Mouse (Mus musculus): ENCODE measurements around the gene Abhd11. TPM values are rescaled to one million over a fixed set of nuclear protein-coding genes. Genes with fewer than 3 reads are reported as not detected.

Abhd11 gene
- polyA plus RNA-seq, 1 experiment from 2014 or later = 42.7 TPM

GRCm38 (mm10) chr5:134967164-134967944 is 41.6 kb upstream of the Abhd11 start:
- no peak overlapping the region for H3K27ac ChIP-seq (replicated peaks; ENCODE audit: low read depth, low read length)
- no peak overlapping the region for H3K4me2 ChIP-seq (ENCODE audit: low read depth, low read length)
- no peak overlapping the region for H3K9ac ChIP-seq (replicated peaks; ENCODE audit: low read length)
- no peaks in the 10 kb centered on the region for H3K36me3 ChIP-seq (replicated peaks; ENCODE audit: control insufficient read depth, insufficient read depth, low read depth, low read length)
- ATAC-seq (replicated peaks; ENCODE audit: insufficient number of reproducible peaks, low FRiP score, low TSS enrichment, low read depth) (no peak), DNase-seq (ENCODE audit: low spot score) (no peak)
- no peaks in the 10 kb centered on the region for H3K27me3 ChIP-seq (ENCODE audit: control insufficient read depth, insufficient read depth, low read length)
- H3K4me3 ChIP-seq (ENCODE audit: low read depth, low read length) = no peak overlapping the region
- H3K9me3 ChIP-seq (replicated peaks; ENCODE audit: control insufficient read depth, low read length) = no peaks in the 10 kb centered on the region
- H3K4me1 ChIP-seq (ENCODE audit: control insufficient read depth, insufficient read depth, low read length) = no peaks in the 10 kb centered on the region; the same call in 1 of the 2 replicates
- 60% methylated on average over 20 of the region's 20 CpGs for WGBS

GRCm38 (mm10) chr5:134970671-134971070 is 38.3 kb upstream of the Abhd11 start:
- 70% methylated on average over 8 of the region's 8 CpGs for WGBS
- no peak for DNase-seq (ENCODE audit: low spot score)
- Histone ChIP-seq H3K4me1 (ENCODE audit: control insufficient read depth, insufficient read depth, low read length) (no peaks in the 10 kb centered on the region; the same call in 1 of the 2 replicates), H3K4me2 (ENCODE audit: low read depth, low read length) (no peak overlapping the region), H3K27ac (replicated peaks; ENCODE audit: low read depth, low read length) (no peak overlapping the region), H3K27me3 (ENCODE audit: control insufficient read depth, insufficient read depth, low read length) (no peaks in the 10 kb centered on the region), H3K4me3 (ENCODE audit: low read depth, low read length) (no peak overlapping the region), H3K36me3 (replicated peaks; ENCODE audit: control insufficient read depth, insufficient read depth, low read depth, low read length) (no peaks in the 10 kb centered on the region), H3K9ac (replicated peaks; ENCODE audit: low read length) (no peak overlapping the region), H3K9me3 (replicated peaks; ENCODE audit: control insufficient read depth, low read length) (no peaks in the 10 kb centered on the region)
- ATAC-seq (replicated peaks; ENCODE audit: insufficient number of reproducible peaks, low FRiP score, low TSS enrichment, low read depth) = no peak

- Histone ChIP-seq H3K9me3 (replicated peaks; ENCODE audit: control insufficient read depth, low read length) (no peaks in the 10 kb centered on the region), H3K9ac (replicated peaks; ENCODE audit: low read length) (no peak overlapping the region), H3K27me3 (ENCODE audit: control insufficient read depth, insufficient read depth, low read length) (no peaks in the 10 kb centered on the region), H3K4me3 (ENCODE audit: low read depth, low read length) (no peak overlapping the region), H3K36me3 (replicated peaks; ENCODE audit: control insufficient read depth, insufficient read depth, low read depth, low read length) (no peaks in the 10 kb centered on the region), H3K4me2 (ENCODE audit: low read depth, low read length) (no peak overlapping the region), H3K27ac (replicated peaks; ENCODE audit: low read depth, low read length) (no peak overlapping the region), H3K4me1 (ENCODE audit: control insufficient read depth, insufficient read depth, low read length) (no peaks in the 10 kb centered on the region)
- ATAC-seq (replicated peaks; ENCODE audit: insufficient number of reproducible peaks, low FRiP score, low TSS enrichment, low read depth) = no peak
- DNase-seq (ENCODE audit: low spot score) = no peak
These were observed 35.9 kb upstream of the Abhd11 start for GRCm38 (mm10) chr5:134973081-134973480.

GRCm38 (mm10) chr5:134973526-134973925 is 35.4 kb upstream of the Abhd11 start:
- Histone ChIP-seq H3K27ac (replicated peaks; ENCODE audit: low read depth, low read length) (no peak overlapping the region), H3K36me3 (replicated peaks; ENCODE audit: control insufficient read depth, insufficient read depth, low read depth, low read length) (no peaks in the 10 kb centered on the region), H3K4me2 (ENCODE audit: low read depth, low read length) (no peak overlapping the region), H3K9ac (replicated peaks; ENCODE audit: low read length) (no peak overlapping the region), H3K9me3 (replicated peaks; ENCODE audit: control insufficient read depth, low read length) (no peaks in the 10 kb centered on the region), H3K4me3 (ENCODE audit: low read depth, low read length) (no peak overlapping the region), H3K4me1 (ENCODE audit: control insufficient read depth, insufficient read depth, low read length) (no peaks in the 10 kb centered on the region), H3K27me3 (ENCODE audit: control insufficient read depth, insufficient read depth, low read length) (no peaks in the 10 kb centered on the region)
- DNase-seq (ENCODE audit: low spot score) (no peak), ATAC-seq (replicated peaks; ENCODE audit: insufficient number of reproducible peaks, low FRiP score, low TSS enrichment, low read depth) (no peak)
- 83% methylated on average over 7 of the region's 7 CpGs for WGBS

- H3K4me2 ChIP-seq (ENCODE audit: low read depth, low read length) = no peak overlapping the region
- H3K27me3 ChIP-seq (ENCODE audit: control insufficient read depth, insufficient read depth, low read length) = no peaks in the 10 kb centered on the region
- H3K9ac ChIP-seq (replicated peaks; ENCODE audit: low read length) = no peak overlapping the region
- DNase-seq (ENCODE audit: low spot score) = no peak
- H3K9me3 ChIP-seq (replicated peaks; ENCODE audit: control insufficient read depth, low read length) = no peaks in the 10 kb centered on the region
- 61% methylated on average over 7 of the region's 7 CpGs for WGBS
- no peaks in the 10 kb centered on the region for H3K4me1 ChIP-seq (ENCODE audit: control insufficient read depth, insufficient read depth, low read length)
- no peaks in the 10 kb centered on the region for H3K36me3 ChIP-seq (replicated peaks; ENCODE audit: control insufficient read depth, insufficient read depth, low read depth, low read length)
- no peak for ATAC-seq (replicated peaks; ENCODE audit: insufficient number of reproducible peaks, low FRiP score, low TSS enrichment, low read depth)
- H3K27ac ChIP-seq (replicated peaks; ENCODE audit: low read depth, low read length) = no peak overlapping the region
- H3K4me3 ChIP-seq (ENCODE audit: low read depth, low read length) = no peak overlapping the region
These were observed 34.7 kb upstream of the Abhd11 start for GRCm38 (mm10) chr5:134974294-134974693.

- Histone ChIP-seq H3K27me3 (ENCODE audit: control insufficient read depth, insufficient read depth, low read length) (no peaks in the 10 kb centered on the region), H3K36me3 (replicated peaks; ENCODE audit: control insufficient read depth, insufficient read depth, low read depth, low read length) (no peaks in the 10 kb centered on the region), H3K27ac (replicated peaks; ENCODE audit: low read depth, low read length) (no peak overlapping the region), H3K9me3 (replicated peaks; ENCODE audit: control insufficient read depth, low read length) (no peaks in the 10 kb centered on the region), H3K9ac (replicated peaks; ENCODE audit: low read length) (no peak overlapping the region), H3K4me3 (ENCODE audit: low read depth, low read length) (no peak overlapping the region), H3K4me2 (ENCODE audit: low read depth, low read length) (no peak overlapping the region), H3K4me1 (ENCODE audit: control insufficient read depth, insufficient read depth, low read length) (no peaks in the 10 kb centered on the region)
- ATAC-seq (replicated peaks; ENCODE audit: insufficient number of reproducible peaks, low FRiP score, low TSS enrichment, low read depth) (no peak), DNase-seq (ENCODE audit: low spot score) (no peak)
- 67% methylated on average over 2 of the region's 2 CpGs for WGBS
These were observed 34.0 kb upstream of the Abhd11 start for GRCm38 (mm10) chr5:134974921-134975320.

- ATAC-seq (replicated peaks; ENCODE audit: insufficient number of reproducible peaks, low FRiP score, low TSS enrichment, low read depth) (no peak), DNase-seq (ENCODE audit: low spot score) (no peak)
- Histone ChIP-seq H3K27ac (replicated peaks; ENCODE audit: low read depth, low read length) (no peak overlapping the region), H3K4me3 (ENCODE audit: low read depth, low read length) (no peak overlapping the region), H3K4me2 (ENCODE audit: low read depth, low read length) (no peak overlapping the region), H3K4me1 (ENCODE audit: control insufficient read depth, insufficient read depth, low read length) (no peaks in the 10 kb centered on the region), H3K9me3 (replicated peaks; ENCODE audit: control insufficient read depth, low read length) (no peaks in the 10 kb centered on the region), H3K9ac (replicated peaks; ENCODE audit: low read length) (no peak overlapping the region), H3K36me3 (replicated peaks; ENCODE audit: control insufficient read depth, insufficient read depth, low read depth, low read length) (no peaks in the 10 kb centered on the region), H3K27me3 (ENCODE audit: control insufficient read depth, insufficient read depth, low read length) (no peaks in the 10 kb centered on the region)
- WGBS = 85% methylated on average over 2 of the region's 2 CpGs
These were observed 32.8 kb upstream of the Abhd11 start for GRCm38 (mm10) chr5:134976164-134976563.

- no peak for ATAC-seq (replicated peaks; ENCODE audit: insufficient number of reproducible peaks, low FRiP score, low TSS enrichment, low read depth)
- 90% methylated on average over 14 of the region's 14 CpGs for WGBS
These were observed 32.2 kb upstream of the Abhd11 start for GRCm38 (mm10) chr5:134976577-134977250.

More at GRCm38 (mm10) chr5:134976577-134977250, 32.2 kb upstream of the Abhd11 start:
- no peaks in the 10 kb centered on the region for H3K36me3 ChIP-seq (replicated peaks; ENCODE audit: control insufficient read depth, insufficient read depth, low read depth, low read length)
- H3K4me2 ChIP-seq (ENCODE audit: low read depth, low read length) = no peak overlapping the region
- no peaks in the 10 kb centered on the region for H3K4me1 ChIP-seq (ENCODE audit: control insufficient read depth, insufficient read depth, low read length)
- no peak overlapping the region for H3K4me3 ChIP-seq (ENCODE audit: low read depth, low read length)
- H3K27ac ChIP-seq (replicated peaks; ENCODE audit: low read depth, low read length) = no peak overlapping the region
- H3K27me3 ChIP-seq (ENCODE audit: control insufficient read depth, insufficient read depth, low read length) = no peaks in the 10 kb centered on the region
- no peak for DNase-seq (ENCODE audit: low spot score)
- H3K9me3 ChIP-seq (replicated peaks; ENCODE audit: control insufficient read depth, low read length) = no peaks in the 10 kb centered on the region
- no peak overlapping the region for H3K9ac ChIP-seq (replicated peaks; ENCODE audit: low read length)

All from embryonic facial prominence, embryonic 11.5 days (tissue).